Mouse (Mus musculus) intestine, embryonic 14.5 days (tissue): Measurements from ENCODE around the gene Chodl. TPM values are rescaled to one million over a fixed set of nuclear protein-coding genes. Genes with fewer than 3 reads are reported as not detected.

Source experiments
- ATAC-seq: fragments of 200-750 bp; cut with Nextera tagmentation; replicated peaks from 2 replicates; pipeline ENCODE4 v1.8.0; 2017; ENCODE audit warnings: low read depth, moderate number of reproducible peaks, moderate TSS enrichment, moderate library complexity; ENCODE audit not compliant: low FRiP score, low TSS enrichment
- DNase-seq: peaks from one replicate; pipeline ENCODE4 v3.0.0-alpha.2; 2018; ENCODE audit warnings: low spot score
- H3K27ac ChIP-seq: fragments of 300-500 bp; sonication (generic); 2 replicates; pipeline ENCODE4 v1.5.1; 2014; ENCODE audit warnings: low read depth, mild to moderate bottlenecking, control low read depth
- H3K27me3 ChIP-seq: fragments of 300-500 bp; sonication (generic); replicated peaks from 2 replicates; pipeline ENCODE4 v1.6.1; 2014; ENCODE audit warnings: low read length, control low read depth; ENCODE audit not compliant: control insufficient read depth, insufficient read depth
- H3K36me3 ChIP-seq: fragments of 300-500 bp; sonication (generic); 2 replicates; pipeline ENCODE4 v1.6.1; 2014; ENCODE audit warnings: low read length, control low read depth; ENCODE audit not compliant: control insufficient read depth, insufficient read depth
- H3K4me1 ChIP-seq: fragments of 300-500 bp; sonication (generic); replicated peaks from 2 replicates; pipeline ENCODE4 v1.6.1; 2014; ENCODE audit warnings: low read length, control low read depth, mixed read lengths; ENCODE audit not compliant: control insufficient read depth, insufficient read depth
- H3K4me2 ChIP-seq: fragments of 300-500 bp; sonication (generic); 2 replicates; pipeline ENCODE4 v1.6.1; 2014; ENCODE audit warnings: low read length
- H3K4me3 ChIP-seq: fragments of 300-500 bp; sonication (generic); 2 replicates; pipeline ENCODE4 v1.5.1; 2014; ENCODE audit warnings: low read depth, low read length, control low read depth, mixed read lengths
- H3K9ac ChIP-seq: fragments of 300-500 bp; sonication (generic); 2 replicates; pipeline ENCODE4 v1.6.1; 2014; ENCODE audit warnings: mild to moderate bottlenecking, low read length
- H3K9me3 ChIP-seq: fragments of 300-500 bp; sonication (generic); 2 replicates; pipeline ENCODE4 v1.6.1; 2016; ENCODE audit warnings: low read length, control low read depth; ENCODE audit not compliant: control insufficient read depth
- WGBS: fragments of 180-500 bp; shearing (Covaris S2); extraction: QIAGEN DNeasy Blood & Tissue Kit; methylation state at CpG from one replicate; pipeline ENCODE4 v1.1.7; 2014; 5-methylcytosine and 5-hydroxymethylcytosine counted together
- polyA plus RNA-seq: library from polyadenylated mRNA; unstranded; fragments of >200 nt; fragmentation: Nextera tagmentation; extraction: Ambion mirVana; gene quantifications from 2 replicates; pipeline ENCODE4 v1.2.1, GENCODE M21; 2014

The Chodl gene
- polyA plus RNA-seq, 1 experiment from 2014 or later = 13.7 TPM

DNA sequence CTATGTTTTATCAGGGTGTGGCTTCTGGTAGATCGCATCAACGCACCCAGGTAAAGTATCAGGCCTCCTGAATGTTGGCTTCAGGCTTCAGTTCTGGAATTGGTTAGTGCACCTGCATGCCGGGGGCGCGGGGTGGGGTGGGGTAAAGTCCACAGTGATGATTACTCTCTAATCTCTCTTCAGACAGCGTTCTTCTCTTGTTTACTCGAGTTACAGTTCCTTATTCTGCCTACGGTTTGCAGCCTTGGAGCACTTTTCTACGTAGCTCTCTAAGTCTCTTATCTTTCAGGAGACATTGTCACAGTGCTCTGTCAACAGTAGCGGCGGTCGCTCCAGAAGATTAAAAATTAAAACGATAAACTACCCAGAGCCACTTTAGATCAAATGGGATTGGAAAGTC is 43.4 kb downstream of the Chodl start:
- Histone ChIP-seq H3K27ac (no peak overlapping the region), H3K27me3 (no peaks in the 10 kb centered on the region), H3K4me1 (no peaks in the 10 kb centered on the region), H3K36me3 (no peaks in the 10 kb centered on the region), H3K9me3 (no peaks in the 10 kb centered on the region), H3K4me2 (no peak overlapping the region), H3K9ac (no peak overlapping the region), H3K4me3 (no peak overlapping the region)
- ATAC-seq (peak; percentile 89), DNase-seq (peak; percentile 57)
- WGBS = 78% methylated on average over 13 of the region's 13 CpGs

GRCm38 (mm10) chr16:78976384-78976783 is 45.6 kb downstream of the Chodl start:
- 75% methylated on average over 8 of the region's 8 CpGs for WGBS
- Histone ChIP-seq H3K4me1 (no peaks in the 10 kb centered on the region), H3K4me2 (no peak overlapping the region), H3K9ac (no peak overlapping the region), H3K27me3 (no peaks in the 10 kb centered on the region), H3K36me3 (no peaks in the 10 kb centered on the region), H3K9me3 (no peaks in the 10 kb centered on the region), H3K4me3 (no peak overlapping the region), H3K27ac (no peak overlapping the region)
- DNase-seq (no peak), ATAC-seq (no peak)

Other genes starting within 250 kb of the Chodl start
- not detected in 2 replicates for gene Tmprss15, start 160.1 kb downstream of the Chodl start, polyA plus RNA-seq